Mouse (Mus musculus): Measurements from ENCODE around the gene Scarf1.

Gene Scarf1

DNA sequence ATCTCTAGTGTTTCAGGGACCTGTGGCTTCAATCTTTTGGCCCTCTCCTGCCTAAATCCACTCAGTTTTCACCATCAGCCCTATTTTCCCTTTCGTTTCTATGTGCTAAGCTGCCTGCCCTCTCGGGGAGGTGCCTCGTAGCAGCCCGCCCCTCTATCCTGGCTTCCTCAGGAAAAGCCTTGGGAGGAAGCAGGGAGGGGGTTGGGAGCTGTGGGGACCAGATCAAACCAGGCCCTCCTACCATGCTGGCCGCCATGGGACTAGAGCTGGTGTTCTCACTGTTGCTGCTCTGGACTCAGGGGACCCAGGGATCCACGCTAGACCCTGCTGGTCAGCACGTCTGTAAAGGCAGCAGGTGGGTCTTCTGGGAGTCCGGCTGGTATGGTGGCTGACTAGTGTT lies at the start of gene Scarf1:
Scarf1 (plus strand) TSS at position 205 of the 400 bp plus-strand sequence.
- Histone ChIP-seq H3K9me3 (ENCODE audit: low read length) (no peaks in the 10 kb centered on the region), H3K27me3 (ENCODE audit: insufficient read depth, low read length) (peaks cover 36% of the 10 kb centered on the region), H3K4me3 (replicated peaks; ENCODE audit: low read length) (peak within 1 kb of the TSS; percentile 41), H3K4me1 (replicated peaks; ENCODE audit: low read depth, low read length) (peaks cover 51% of the 10 kb centered on the region), H3K36me3 (ENCODE audit: insufficient read depth, low read length) (peaks cover 19% of the 10 kb centered on the region)
- TF ChIP-seq NANOG (IDR thresholded peaks at IDR 0.05; ENCODE audit: borderline replicate concordance, low read length) (no peak), POU5F1 (IDR thresholded peaks at IDR 0.05; ENCODE audit: borderline replicate concordance, low read length) (no peak), CTCF (conservative IDR thresholded peaks at IDR 0.05; ENCODE audit: low read length) (no peak)

DNA sequence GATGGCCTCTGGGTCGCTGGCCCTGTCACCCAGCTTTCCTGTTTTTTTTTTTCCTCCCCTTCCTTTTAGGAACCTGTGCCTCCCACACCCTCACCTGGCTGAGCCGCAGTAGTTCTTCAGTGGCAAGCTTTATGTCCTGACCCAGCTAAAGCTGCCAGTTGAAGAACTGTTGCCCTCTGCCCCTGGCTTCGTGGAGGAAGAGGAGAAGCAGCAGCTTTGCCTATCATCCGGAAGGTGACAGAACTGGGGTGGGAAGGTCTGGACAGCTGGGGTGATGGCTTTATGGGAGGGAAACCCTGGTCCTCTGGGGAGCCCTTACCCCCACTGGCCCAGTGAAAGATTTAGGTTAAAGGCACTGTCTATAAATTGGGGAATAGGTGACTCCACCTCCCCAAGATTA lies 49.7 kb upstream of the Scarf1 start:
- H3K4me3 ChIP-seq (replicated peaks; ENCODE audit: low read length) = peak overlapping the region; percentile 88; the same call in 1 of the 2 replicates
- H3K9me3 ChIP-seq (ENCODE audit: low read length) = no peaks in the 10 kb centered on the region
- H3K27me3 ChIP-seq (ENCODE audit: insufficient read depth, low read length) = peaks cover 6% of the 10 kb centered on the region
- H3K36me3 ChIP-seq (ENCODE audit: insufficient read depth, low read length) = peaks cover 27% of the 10 kb centered on the region
- TF ChIP-seq CTCF (conservative IDR thresholded peaks at IDR 0.05; ENCODE audit: low read length) = no peak
- TF ChIP-seq NANOG (IDR thresholded peaks at IDR 0.05; ENCODE audit: borderline replicate concordance, low read length) = no peak
- TF ChIP-seq POU5F1 (IDR thresholded peaks at IDR 0.05; ENCODE audit: borderline replicate concordance, low read length) = no peak
- H3K4me1 ChIP-seq (replicated peaks; ENCODE audit: low read depth, low read length) = peaks cover 64% of the 10 kb centered on the region

DNA sequence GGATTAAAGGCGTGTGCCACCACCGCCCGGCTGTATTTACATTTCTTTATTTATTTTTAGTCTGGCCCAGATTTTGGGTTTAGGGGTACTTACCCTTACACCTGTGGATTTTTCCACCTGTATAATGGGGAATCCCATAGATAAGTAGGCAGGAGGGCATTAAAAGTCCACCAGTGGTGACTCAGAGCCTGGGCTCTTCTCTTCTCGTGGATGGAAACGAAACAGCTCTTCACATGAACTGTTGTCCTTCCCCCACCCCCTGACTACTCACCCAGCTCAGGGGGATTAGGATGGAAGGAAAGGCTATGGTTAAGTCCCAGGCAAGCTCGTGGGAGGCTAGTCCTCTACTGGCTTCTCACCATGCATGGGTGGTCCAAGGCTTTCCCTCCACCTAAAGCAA lies 48.9 kb upstream of the Scarf1 start:
- Histone ChIP-seq H3K36me3 (ENCODE audit: insufficient read depth, low read length) (peaks cover 27% of the 10 kb centered on the region), H3K9me3 (ENCODE audit: low read length) (no peaks in the 10 kb centered on the region), H3K4me1 (replicated peaks; ENCODE audit: low read depth, low read length) (peaks cover 60% of the 10 kb centered on the region), H3K27me3 (ENCODE audit: insufficient read depth, low read length) (peaks cover 13% of the 10 kb centered on the region), H3K4me3 (replicated peaks; ENCODE audit: low read length) (no peak overlapping the region)
- TF ChIP-seq POU5F1 (IDR thresholded peaks at IDR 0.05; ENCODE audit: borderline replicate concordance, low read length) = no peak
- TF ChIP-seq NANOG (IDR thresholded peaks at IDR 0.05; ENCODE audit: borderline replicate concordance, low read length) = no peak
- no peak for TF ChIP-seq CTCF (conservative IDR thresholded peaks at IDR 0.05; ENCODE audit: low read length)

DNA sequence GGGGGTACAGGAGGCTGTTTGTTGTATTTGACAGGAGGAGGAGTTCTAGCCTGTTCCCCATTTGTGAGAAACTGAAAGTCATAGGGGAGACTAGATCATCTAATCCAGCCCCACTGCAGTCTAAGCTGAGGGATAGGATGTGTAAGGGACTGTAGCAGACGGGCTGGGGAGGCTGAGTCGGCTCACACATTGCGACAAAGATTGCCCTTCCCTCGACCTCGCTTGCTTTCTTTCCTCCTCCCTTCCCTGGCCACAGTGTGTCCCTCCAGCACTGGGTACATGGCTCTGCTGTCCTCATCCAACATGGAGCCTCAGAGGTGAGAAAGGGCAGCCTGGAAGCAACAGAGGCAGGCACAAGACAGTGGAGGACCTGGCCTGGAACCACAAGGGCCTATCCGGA lies 48.3 kb upstream of the Scarf1 start:
- Histone ChIP-seq H3K4me3 (replicated peaks; ENCODE audit: low read length) (no peak overlapping the region), H3K4me1 (replicated peaks; ENCODE audit: low read depth, low read length) (peaks cover 53% of the 10 kb centered on the region), H3K9me3 (ENCODE audit: low read length) (no peaks in the 10 kb centered on the region), H3K36me3 (ENCODE audit: insufficient read depth, low read length) (peaks cover 27% of the 10 kb centered on the region), H3K27me3 (ENCODE audit: insufficient read depth, low read length) (peaks cover 17% of the 10 kb centered on the region)
- TF ChIP-seq NANOG (IDR thresholded peaks at IDR 0.05; ENCODE audit: borderline replicate concordance, low read length) = no peak
- TF ChIP-seq POU5F1 (IDR thresholded peaks at IDR 0.05; ENCODE audit: borderline replicate concordance, low read length) = no peak
- TF ChIP-seq CTCF (conservative IDR thresholded peaks at IDR 0.05; ENCODE audit: low read length) = no peak

DNA sequence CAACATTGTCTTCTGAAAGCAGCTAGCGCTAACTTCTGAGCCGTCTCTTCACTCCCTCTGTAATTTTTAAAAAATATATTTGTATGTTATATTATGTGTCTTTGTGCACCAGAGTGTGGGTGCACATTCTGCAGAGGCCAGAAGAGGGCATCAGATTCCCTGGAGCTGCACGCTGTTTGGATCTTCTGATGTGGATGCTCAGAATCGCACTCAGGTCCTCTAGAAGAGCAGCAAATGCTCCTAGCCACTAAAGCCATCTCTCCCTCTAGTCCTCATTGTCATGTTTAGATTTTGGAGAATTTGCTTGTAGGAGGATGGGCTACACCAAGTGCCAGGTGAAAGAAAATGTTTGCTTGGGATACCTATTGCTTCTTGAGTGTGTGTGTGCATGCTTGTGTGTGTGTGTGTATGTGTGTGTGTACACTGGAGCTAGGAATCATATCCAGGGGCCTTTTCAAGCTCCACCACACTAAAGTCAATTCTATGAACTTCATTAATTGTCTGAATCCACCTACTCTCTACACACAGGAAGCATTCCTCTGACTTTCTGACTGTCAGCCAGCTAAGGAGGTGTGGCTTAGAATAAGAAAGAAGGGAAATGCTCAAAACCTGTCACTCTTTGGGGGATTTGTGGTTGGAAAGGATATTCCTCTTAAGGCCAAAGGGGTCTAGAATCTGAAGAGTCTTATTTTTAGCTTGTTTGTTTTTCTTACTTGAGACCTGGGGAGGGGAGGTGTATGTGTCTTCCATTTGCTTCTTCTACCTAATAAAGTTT lies 46.4 kb upstream of the Scarf1 start:
- H3K27me3 ChIP-seq (ENCODE audit: insufficient read depth, low read length) = peaks cover 17% of the 10 kb centered on the region
- H3K4me3 ChIP-seq (replicated peaks; ENCODE audit: low read length) = no peak overlapping the region
- peaks cover 27% of the 10 kb centered on the region for H3K36me3 ChIP-seq (ENCODE audit: insufficient read depth, low read length)
- peak; percentile 24; the same call in 1 of the 2 replicates for TF ChIP-seq CTCF (conservative IDR thresholded peaks at IDR 0.05; ENCODE audit: low read length)
- no peak for TF ChIP-seq POU5F1 (IDR thresholded peaks at IDR 0.05; ENCODE audit: borderline replicate concordance, low read length)
- TF ChIP-seq NANOG (IDR thresholded peaks at IDR 0.05; ENCODE audit: borderline replicate concordance, low read length) = no peak
- H3K4me1 ChIP-seq (replicated peaks; ENCODE audit: low read depth, low read length) = peaks cover 50% of the 10 kb centered on the region
- no peaks in the 10 kb centered on the region for H3K9me3 ChIP-seq (ENCODE audit: low read length)

DNA sequence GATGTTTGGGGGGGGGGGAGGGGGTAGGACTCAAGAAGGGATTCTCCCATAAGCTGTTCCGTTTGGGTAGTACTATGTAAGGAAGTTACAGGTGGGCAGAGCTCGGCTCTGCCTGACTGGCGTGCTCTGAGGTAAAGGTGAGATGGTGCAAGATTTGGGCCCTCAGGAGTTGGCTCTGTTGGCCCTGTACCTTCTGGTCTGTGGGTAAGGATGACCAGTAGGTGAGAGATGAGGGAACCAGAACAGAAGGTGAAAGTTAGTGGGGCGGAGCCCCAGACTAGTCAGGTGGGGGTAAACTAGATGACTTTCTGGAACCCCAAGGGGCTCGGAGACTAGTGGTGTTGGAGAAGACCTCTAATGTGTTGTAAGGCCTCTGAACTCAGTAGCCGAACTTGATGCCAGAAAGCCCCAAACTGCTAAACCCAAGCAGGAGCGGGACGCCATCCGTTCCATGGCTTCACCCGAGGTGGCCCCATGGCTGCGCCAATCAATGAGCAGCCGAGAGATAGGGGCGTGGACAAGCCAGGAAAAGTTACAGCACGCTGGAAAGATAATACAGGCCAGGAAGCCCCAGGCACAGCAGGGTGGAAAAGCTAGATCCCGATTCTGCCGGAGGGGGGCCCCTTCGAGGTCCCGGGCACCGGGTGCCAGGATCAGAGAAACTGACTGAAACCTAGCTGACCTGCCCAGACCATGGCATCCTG lies 45.7 kb upstream of the Scarf1 start:
- peaks cover 27% of the 10 kb centered on the region for H3K36me3 ChIP-seq (ENCODE audit: insufficient read depth, low read length)
- peak overlapping the region; percentile 79 for H3K4me3 ChIP-seq (replicated peaks; ENCODE audit: low read length)
- peaks cover 47% of the 10 kb centered on the region for H3K4me1 ChIP-seq (replicated peaks; ENCODE audit: low read depth, low read length)
- H3K27me3 ChIP-seq (ENCODE audit: insufficient read depth, low read length) = peaks cover 17% of the 10 kb centered on the region
- no peaks in the 10 kb centered on the region for H3K9me3 ChIP-seq (ENCODE audit: low read length)
- TF ChIP-seq CTCF (conservative IDR thresholded peaks at IDR 0.05; ENCODE audit: low read length) (no peak), NANOG (IDR thresholded peaks at IDR 0.05; ENCODE audit: borderline replicate concordance, low read length) (no peak), POU5F1 (IDR thresholded peaks at IDR 0.05; ENCODE audit: borderline replicate concordance, low read length) (no peak)

DNA sequence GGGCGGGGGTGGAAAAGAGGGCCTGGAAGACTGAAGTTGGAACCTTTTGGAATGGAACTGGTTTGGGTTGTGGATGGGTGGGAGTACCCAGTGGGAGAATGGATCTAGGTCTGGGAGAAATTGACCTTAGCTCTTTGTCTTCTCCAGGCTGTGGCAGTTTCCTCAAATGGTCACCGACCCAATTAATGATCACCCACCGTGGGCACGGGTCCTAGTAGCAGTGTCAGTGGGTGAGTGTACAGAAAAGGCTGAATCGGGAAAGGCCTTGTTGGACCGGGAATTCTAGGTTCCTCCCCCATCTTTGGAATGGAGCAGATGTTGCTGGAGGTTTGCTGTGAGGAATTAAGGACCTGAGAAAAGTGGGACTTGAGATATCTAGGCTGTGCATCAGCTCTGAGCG lies 44.9 kb upstream of the Scarf1 start:
- H3K27me3 ChIP-seq (ENCODE audit: insufficient read depth, low read length) = peaks cover 20% of the 10 kb centered on the region
- no peak for TF ChIP-seq CTCF (conservative IDR thresholded peaks at IDR 0.05; ENCODE audit: low read length)
- TF ChIP-seq POU5F1 (IDR thresholded peaks at IDR 0.05; ENCODE audit: borderline replicate concordance, low read length) = no peak
- TF ChIP-seq NANOG (IDR thresholded peaks at IDR 0.05; ENCODE audit: borderline replicate concordance, low read length) = no peak

DNA sequence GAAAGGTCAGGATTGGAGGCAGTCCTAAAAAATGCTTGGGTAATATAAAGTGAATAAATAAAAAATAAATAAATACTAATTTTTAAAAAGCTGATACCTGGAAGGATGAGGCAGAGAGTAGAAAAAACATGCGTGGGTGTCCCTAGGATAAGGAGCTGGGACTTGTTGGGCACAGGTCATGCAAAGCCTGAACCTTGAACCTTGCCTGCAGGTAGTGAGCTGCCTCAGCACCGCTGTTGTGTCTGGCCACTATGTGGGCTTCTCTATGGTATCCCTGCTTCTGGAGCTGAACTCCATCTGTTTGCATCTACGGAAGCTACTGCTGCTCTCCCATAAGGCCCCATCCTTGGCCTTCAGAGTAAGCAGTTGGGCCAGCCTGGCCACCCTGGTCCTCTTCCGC lies 44.1 kb upstream of the Scarf1 start:
- H3K4me1 ChIP-seq (replicated peaks; ENCODE audit: low read depth, low read length) = peaks cover 43% of the 10 kb centered on the region
- H3K27me3 ChIP-seq (ENCODE audit: insufficient read depth, low read length) = peaks cover 20% of the 10 kb centered on the region
- TF ChIP-seq CTCF (conservative IDR thresholded peaks at IDR 0.05; ENCODE audit: low read length) (no peak), POU5F1 (IDR thresholded peaks at IDR 0.05; ENCODE audit: borderline replicate concordance, low read length) (no peak), NANOG (IDR thresholded peaks at IDR 0.05; ENCODE audit: borderline replicate concordance, low read length) (no peak)
- no peak overlapping the region for H3K4me3 ChIP-seq (replicated peaks; ENCODE audit: low read length)
- H3K36me3 ChIP-seq (ENCODE audit: insufficient read depth, low read length) = peaks cover 19% of the 10 kb centered on the region
- H3K9me3 ChIP-seq (ENCODE audit: low read length) = no peaks in the 10 kb centered on the region

More for the DNA sequence above, 44.9 kb upstream of the Scarf1 start:
- peaks cover 46% of the 10 kb centered on the region for H3K4me1 ChIP-seq (replicated peaks; ENCODE audit: low read depth, low read length)
- peaks cover 27% of the 10 kb centered on the region for H3K36me3 ChIP-seq (ENCODE audit: insufficient read depth, low read length)
- H3K9me3 ChIP-seq (ENCODE audit: low read length) = no peaks in the 10 kb centered on the region
- peak overlapping the region; percentile 79 for H3K4me3 ChIP-seq (replicated peaks; ENCODE audit: low read length)

Data from E14TG2a.4 (cell line).